Mouse (Mus musculus): ENCODE measurements around the gene Bmpr1a. TPM values are rescaled to one million over a fixed set of nuclear protein-coding genes. Genes with fewer than 3 reads are reported as not detected.
A peak's percentile ranks its signal among the peaks of the same experiment; 100 is the strongest.
"Not testable (repeated sequence)": the region's sequence is repeated elsewhere in the genome, so short reads cannot be mapped to it uniquely, and the experiment has no call there.

Bmpr1a gene
- total RNA-seq, 2 experiments from 2014 or later, result 32.8 to 33.6 TPM

DNA sequence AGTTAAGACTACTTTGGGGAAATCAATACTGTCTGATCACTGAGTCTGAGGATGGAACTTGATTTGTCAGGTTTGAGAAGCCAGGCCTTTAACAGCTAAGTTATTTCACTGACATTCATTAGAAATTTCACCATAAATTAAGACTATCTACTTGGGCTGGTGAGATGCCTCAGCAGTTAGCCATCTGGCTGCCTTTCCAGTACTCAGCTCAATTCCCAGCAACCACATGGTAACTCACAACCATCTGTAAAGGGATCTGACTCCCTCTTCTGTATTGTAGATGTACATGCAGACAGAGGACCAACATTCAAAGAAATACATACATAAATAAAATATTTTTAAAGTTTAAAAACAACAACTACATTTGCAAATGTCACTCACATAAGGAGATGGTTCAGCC is 51.3 kb downstream of the Bmpr1a start:
- DNase-seq (ENCODE audit: low spot score in 2 of 2), result no peak

DNA sequence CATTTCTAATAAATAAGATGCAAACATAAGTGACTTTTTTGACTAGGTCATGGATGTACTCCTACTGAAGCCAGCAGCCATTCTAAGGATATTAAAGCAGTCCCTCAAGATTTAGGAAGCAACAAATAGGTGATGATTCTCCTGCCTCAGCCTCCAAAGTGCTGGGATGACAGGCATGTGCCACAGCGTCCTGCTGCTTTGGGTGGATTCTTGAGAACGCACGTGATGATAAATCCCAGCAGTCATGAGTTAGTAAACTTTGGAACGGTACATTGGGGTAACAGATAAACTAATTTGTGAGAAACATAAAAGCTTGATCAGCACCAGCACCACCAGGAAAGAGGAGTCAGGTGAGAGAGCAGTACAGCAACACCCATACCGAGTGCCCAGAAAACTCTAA is 52.7 kb downstream of the Bmpr1a start:
- DNase-seq (ENCODE audit: low spot score in 2 of 2), result no peak

DNA sequence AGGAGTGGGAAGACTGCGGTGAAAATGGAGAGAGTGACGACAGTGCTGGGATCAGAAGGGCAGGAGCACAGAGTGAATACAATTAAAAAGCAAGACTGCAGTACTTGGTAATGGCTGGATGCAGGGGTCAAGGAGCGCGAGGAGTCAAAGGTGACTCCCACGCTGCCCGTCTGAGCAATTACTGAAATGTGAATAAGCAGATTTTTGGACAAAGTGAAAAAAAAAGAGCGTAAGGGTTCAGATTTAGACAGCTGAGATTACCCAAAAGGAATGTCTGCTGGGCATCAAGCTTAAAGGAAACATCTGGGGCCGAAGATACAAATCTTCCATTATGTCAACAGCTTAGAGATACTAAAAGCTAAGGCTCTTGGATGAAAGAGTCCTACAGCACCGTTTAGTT is 53.3 kb downstream of the Bmpr1a start:
- no peak for DNase-seq (ENCODE audit: low spot score in 2 of 2)

DNA sequence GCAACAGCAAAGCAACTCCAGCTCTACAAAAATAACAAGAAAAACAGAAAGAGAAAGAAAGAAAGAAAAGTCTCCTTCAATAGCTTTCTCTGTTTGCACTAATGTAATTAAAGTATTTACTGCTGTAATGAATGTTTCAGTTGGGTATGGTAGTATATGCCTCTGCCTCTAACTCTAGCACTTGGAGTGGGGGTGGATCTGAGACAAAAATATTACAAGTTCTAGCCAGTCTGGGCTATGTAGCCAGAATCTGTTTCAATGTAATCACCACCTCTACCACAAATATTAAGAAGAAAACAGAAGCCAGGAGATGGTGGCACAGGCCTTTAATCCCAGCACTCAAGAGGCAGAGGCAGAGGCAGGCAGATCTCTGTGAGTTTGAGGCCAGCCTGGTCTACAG is 54.7 kb downstream of the Bmpr1a start:
- no peak for DNase-seq (ENCODE audit: low spot score in 2 of 2)

DNA sequence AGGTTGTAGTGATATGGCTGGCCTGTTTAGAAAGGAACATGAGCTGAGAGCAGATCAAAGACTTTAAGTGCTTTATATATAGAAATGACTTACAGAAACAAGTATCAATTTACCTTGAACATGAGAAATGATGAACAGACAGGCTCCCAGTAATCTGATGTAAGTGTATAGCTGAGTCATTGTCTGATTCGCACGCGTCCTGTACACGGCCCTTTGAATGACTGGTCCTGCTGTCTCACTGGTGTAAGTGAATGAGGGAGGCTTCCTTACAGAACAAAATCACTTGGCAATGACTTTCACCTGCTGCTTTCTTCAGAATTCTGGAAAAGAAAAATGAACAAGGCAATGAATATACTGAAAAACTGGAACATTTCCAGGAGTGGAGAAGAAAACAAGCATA is 55.5 kb downstream of the Bmpr1a start:
- peak in 1 of 2 experiments; percentile 16 for DNase-seq (ENCODE audit: low spot score in 2 of 2)

DNA sequence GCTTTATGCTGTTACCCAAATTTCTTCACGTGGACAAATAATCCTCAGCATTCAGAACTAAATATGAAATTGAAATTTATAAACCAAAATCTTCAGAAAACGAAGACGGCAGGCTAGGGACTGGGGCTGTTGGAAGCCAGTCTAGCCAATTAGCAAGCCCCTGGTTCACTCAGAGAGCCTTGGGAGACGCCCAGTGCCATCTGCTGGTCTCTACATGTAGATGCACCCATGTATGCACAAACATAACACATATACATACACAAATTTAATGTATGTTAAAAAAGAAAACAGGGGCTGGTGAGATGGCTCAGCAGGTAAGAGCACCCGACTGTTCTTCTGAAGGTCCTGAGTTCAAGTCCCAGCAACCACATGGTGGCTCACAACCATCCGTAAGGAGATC is 56.5 kb downstream of the Bmpr1a start:
- DNase-seq (ENCODE audit: low spot score in 2 of 2), result no peak

DNA sequence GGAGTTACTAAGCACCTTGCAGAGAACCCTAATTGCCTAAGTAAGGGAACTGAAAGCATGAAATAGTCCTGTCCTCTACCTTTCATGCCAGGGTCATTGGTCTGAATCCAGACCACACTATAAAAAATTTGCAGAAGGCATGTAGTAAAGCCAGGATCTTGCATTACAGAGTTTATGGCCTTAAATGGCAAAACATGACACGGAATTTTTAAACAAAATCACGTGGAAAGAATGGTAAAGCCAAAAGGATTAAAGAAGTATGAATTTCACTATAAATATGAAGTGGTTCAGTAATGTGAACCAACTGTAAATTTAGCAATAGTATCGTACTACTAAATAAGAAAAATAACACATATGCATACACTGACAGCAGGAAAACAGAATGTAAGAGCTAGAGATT is 57.8 kb downstream of the Bmpr1a start:
- DNase-seq (ENCODE audit: low spot score in 2 of 2), result no peak

DNA sequence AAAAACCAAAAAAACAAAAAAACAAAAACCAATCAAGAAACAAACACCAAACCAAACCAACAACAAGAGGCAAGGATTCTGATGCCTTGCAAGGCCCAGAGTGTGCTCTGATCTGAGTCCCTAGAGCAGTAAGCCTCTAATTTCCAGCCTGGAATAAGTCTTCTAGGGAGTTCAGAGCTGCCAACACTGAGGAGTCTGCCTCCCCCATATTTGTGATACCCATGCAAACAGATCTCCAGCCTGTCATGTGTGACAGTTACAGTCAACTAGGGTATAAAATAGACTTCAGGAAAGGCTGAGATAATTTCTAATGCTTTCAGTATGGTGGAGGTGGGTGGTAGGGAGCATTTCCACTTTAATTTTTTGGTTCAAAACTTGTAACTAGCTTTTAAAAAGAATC is 58.2 kb downstream of the Bmpr1a start:
- no peak for DNase-seq (ENCODE audit: low spot score in 2 of 2)

DNA sequence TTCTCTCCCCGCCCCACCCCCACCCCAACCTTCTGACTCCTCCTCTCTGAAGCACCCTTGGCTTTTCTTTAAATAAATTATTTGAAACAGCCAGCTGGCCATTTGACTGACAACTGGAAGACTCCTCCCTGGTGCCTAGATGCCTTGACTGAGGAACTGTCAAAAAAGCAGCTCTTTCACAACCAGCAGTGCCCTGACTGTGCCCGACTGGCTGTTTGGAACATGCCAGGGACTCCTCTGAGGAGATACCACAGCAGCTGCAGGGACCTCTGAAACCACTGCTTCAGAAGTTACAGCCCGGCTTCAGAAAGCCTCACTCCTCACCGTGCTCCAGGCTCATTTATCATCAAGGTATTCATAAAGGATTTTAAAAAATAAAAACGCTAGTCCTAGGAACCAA is 58.8 kb downstream of the Bmpr1a start:
- DNase-seq (ENCODE audit: low spot score in 2 of 2), result no peak

DNA sequence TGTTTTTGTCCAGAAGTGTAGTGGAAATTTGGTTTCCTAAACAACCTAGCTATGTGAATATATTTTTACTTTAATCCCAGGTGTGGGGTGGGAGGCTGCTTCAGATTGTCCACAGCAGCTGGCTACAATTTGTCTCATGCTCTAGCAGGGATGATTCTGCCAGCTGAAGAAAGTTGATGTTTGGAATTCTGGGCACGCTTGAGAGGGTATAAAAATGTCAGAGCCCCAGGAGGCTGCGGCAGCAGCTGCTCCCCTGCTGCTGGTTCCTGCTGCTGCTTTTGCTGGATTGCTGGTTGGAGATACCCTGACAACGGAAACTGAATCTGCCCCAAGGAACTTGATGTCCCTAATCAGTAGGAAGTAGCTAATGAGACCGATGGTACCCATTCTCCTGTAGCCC is 60.6 kb downstream of the Bmpr1a start:
- DNase-seq (ENCODE audit: low spot score in 2 of 2), result no peak

DNA sequence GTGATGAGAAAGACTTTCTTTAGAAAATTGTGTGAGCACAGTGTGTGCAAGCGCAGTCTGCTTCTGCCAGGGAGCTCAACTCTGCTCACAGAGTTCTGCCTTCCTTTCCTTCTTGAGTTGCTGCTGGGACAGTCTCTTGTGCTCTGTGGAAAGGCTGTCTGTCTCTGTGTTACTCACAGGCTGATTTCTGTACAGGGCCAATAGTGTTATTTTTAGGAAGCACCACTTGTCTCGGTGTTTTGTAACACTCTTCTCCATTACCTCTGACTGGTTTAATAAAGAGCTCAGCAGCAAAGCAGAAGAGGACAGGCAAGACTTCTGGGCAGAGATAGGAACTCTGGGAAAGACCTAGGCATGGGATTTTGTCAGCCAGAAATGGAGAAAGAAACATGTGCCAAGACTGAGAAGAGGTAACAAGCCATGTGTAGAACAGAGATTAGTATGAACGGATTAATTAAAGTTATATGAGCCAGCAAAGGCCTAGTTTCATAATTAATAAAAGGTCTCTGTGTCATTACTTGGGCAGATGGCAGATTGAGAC is 62.5 kb downstream of the Bmpr1a start:
- no peak for DNase-seq (ENCODE audit: low spot score in 2 of 2)

DNA sequence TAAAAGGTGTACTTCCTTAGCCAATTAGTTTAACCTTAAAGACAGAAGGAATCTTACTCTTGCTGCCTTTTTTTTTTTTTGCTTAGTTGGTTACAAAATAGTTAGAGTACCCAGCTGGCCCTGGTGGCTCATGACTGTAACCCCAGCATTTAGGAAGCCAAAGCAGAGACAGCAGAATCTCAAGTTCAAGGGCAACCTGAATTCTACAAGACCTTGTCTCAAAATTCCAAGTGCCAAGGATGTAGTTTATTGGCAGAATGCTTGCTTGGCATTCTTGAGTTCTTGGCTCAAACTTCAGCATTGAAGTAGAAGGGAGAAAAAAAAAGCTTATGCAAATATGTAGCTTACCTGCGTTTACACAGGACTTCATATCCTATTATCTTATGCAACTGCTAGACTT is 74.1 kb downstream of the Bmpr1a start:
- no peak for DNase-seq (ENCODE audit: low spot score in 2 of 2)

DNA sequence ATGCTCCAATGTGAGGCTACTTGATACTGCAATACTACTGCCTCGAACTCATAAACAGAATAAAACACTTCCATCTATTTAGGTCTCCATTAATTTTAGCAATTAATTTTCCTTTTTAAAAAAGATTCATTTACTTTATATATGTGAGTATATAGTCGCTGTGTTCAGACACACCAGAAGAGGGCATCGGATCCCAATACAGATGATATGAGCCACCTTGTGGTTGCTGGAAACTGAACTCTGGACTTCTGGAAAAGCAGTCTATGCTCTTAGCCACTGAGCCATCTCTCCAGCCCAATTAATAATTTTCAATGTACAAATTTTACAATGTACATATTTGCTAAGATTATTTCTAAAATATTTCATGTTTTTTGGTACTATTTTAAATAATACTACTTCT is 74.9 kb downstream of the Bmpr1a start:
- DNase-seq (ENCODE audit: low spot score in 2 of 2), result no peak

DNA sequence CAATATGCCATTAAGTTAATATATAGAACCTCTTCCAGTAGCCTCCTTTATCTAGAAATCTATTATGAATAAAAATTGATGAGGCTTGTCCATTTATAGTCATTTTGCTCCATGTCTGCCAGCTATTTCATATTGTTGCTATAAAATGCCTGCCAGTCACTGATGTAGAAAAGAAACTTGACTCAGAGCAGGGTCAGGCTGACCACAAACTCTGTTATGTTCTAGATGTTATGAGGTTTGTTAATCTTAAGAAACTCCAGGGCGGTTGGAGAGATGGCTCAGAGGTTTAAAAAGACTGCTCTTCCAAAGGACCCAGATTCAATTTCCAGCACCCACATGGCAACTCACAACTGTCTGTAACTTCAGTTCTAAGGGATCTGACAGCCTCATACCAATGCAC is 82.1 kb downstream of the Bmpr1a start:
- DNase-seq (ENCODE audit: low spot score in 2 of 2), result no peak

DNA sequence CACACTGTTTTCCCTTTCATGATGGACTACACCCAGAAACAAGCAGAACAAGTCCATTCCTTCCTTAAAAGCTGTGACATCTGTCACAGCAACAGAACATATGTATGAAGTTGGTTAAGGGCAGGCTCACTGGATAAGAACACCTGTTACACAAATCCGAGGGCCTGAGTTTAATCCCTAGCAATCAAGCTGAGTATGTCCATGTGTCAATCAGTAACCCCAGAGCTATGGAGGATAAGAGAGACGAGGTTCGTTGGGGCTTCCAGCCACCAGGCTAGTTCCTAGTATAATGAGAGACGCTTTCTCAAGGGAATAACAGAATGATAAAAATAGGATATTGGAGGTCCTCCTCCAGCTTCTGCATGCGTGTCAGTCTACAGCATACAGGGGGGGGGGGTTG is 85.6 kb downstream of the Bmpr1a start:
- DNase-seq (ENCODE audit: low spot score in 2 of 2), result no peak

DNA sequence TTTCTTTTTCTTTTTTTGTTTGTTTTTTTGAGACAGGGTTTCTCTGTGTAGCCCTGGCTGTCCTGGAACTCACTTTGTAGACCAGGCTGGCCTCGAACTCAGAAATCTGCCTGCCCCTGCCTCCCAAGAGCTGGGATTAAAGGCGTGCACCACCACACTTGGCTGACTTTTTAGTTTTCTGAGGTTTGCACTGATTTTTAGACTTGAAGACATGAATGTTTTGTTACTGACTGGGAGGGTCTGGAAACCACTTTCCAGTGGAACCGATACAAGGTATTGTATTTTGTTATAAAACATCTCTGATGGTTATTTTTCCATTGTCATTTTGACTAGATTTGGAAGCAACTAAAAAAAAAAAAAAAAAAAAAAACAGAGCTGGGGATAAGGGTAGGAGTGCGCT is 86.2 kb downstream of the Bmpr1a start:
- DNase-seq (ENCODE audit: low spot score in 2 of 2), result not testable (repeated sequence)

DNA sequence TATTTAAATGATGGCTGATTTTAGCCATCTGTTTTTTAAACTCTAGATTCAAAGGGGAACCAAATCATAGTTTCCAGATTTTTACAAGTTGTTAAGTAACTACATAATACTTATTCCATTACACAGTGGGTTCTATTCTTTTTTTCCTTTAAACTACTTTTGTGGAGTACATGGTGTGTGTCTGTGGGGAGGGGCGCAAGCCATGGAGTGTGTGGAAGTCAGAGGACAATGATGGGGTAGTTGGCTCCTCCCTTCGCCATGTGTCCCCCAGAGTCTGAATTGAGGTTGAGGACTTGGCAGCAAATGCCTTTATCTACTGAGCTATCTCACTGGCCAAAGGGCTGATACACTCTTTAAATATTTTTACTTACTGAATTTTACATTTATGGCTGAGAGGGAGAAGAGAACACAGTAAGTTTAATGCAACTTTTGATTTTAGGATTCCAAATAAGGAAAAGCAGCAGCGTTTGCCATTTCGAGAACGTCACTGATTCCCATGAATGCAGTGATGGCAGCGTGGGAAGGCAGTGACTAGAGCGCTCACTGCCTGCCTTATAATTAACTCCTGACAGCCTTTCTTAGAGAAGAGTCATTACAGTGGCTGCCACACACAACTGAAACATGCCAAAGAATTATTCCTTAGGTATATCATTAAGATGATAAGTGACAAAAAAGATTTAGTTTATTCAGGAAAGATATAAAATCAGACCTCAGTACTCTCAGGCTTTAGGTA is 90.8 kb downstream of the Bmpr1a start:
- DNase-seq (ENCODE audit: low spot score in 2 of 2), result no peak

DNA sequence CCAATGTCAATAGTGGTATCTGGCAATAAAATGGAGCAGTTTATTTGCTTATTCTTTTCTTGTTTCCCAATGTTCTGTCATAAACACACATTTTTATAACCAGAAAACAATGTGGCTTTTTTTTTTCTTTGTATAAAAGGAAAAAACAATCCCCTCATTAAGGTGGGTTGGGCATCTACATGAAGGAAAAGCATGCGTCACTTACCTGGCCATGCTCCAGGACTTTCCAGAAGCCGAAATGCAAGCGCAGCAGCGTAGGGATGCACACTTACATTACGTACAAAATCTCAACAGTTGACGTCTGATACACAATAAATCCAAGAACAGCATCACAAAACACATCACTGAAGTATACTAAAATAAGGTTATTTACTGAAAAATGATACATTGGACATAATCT is 92.4 kb downstream of the Bmpr1a start:
- DNase-seq (ENCODE audit: low spot score in 2 of 2), result no peak

DNA sequence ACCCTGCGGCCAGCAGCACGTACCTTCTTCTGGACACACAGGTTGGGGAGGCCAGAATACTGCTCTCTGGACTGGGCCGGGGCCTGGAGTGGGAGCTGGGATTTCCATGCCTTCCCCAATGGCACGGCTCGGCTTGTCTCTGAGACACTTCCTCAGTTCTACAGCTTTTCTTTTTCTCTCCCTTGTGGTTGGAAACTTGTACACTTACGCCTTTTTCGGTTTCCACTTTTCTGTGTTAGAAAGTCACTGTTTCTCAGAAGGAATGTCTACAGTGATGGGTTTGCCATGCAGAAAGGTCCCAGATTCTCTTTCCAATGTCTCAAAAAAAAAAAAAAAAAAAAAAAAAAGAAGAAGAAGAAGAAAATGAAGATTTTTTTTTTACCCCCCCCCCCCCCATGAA is 99.7 kb downstream of the Bmpr1a start:
- no peak for DNase-seq (ENCODE audit: low spot score in 2 of 2)

DNA sequence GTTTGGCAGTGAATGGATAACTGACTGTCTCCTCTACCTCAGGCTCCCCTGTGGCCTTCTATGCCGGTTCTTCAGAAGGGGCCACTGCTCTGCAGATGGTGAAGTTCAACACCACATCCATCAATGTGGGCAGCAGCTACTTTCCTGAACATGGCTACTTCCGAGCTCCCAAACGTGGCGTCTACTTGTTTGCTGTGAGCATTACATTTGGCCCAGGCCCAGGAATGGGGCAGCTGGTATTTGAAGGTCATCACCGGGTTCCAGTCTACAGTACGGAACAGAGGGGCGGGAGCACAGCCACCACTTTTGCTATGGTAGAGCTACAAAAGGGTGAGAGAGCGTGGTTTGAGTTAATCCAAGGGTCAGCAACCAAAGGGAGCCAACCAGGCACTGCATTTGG is 100.3 kb downstream of the Bmpr1a start:
- DNase-seq (ENCODE audit: low spot score in 2 of 2), result no peak

DNA sequence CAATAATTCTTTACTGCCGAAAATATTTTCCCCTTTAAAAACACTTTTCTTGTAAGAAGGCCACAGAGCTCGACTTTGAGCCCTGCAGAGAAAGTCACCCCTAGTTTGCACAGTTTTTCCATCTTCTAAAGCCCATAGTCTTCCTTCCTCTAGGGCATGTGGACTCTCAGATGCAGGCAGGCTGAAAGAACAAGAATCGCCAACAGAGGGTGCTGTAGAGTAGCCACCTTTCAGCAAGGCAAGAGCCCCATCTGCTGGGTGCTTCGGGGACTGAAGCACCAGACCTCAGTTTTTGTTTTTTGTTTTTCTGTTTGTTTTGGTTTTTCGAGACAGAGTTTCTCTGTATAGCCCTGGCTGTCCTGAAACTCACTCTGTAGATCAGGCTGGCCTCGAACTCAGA is 102.0 kb downstream of the Bmpr1a start:
- DNase-seq (ENCODE audit: low spot score in 2 of 2), result peak; percentile 71 to 84

DNA sequence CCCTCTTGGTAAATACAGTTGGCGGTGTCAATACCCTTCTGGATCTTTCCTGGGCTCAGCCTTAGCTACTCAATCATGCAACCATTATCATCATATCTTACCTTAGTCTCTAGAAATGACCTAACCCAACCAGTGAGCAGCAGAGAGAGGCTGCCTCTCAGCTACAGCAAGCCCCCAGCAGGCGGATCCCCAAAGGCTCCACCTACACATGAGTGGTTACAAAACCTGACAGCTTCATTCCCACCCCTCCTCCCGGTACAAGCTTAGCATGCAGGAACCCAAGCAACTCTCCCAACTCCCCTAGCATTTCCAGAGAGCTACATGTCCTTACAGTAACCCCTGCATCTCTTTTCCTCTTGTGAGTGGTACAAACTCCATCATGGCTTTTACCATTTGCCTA is 103.1 kb downstream of the Bmpr1a start:
- DNase-seq (ENCODE audit: low spot score in 2 of 2), result no peak

DNA sequence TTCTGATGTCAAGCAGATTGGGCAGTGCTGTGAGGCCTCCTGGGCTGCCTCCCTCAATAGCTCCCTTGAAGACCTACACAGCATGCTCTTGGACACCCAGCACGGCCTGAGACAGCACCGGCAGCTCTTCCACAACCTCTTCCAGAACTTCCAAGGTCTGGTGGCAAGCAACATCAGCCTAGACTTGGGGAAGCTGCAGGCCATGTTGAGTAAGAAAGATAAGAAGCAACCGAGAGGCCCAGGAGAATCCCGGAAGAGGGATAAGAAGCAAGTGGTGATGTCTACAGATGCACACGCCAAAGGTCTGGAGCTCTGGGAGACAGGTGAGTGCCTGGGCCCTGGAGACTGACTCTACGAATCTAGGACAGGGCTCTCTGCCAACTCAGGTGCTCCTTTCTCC is 103.8 kb downstream of the Bmpr1a start:
- no peak for DNase-seq (ENCODE audit: low spot score in 2 of 2)
